Mouse (Mus musculus) c-Kit-positive CD71-positive TER-119-negative erythroid progenitor cells, embryonic 14.5 days (primary cell): ENCODE measurements around the gene Pds5b.
A peak's percentile ranks its signal among the peaks of the same experiment; 100 is the strongest.
"Not testable (repeated sequence)": the region's sequence is repeated elsewhere in the genome, so short reads cannot be mapped to it uniquely, and the experiment has no call there.

ENCODE experiments used
- DNase-seq: peaks from one replicate; pipeline ENCODE4 v3.0.0-alpha.2; 2013; ENCODE audit warnings: low read depth

Pds5b gene

GRCm38 (mm10) chr5:150673153-150673835 lies at the start of gene Pds5b:
TSS of gene Pds5b (plus strand) at chr5:150673739.
- peak; percentile 92 for DNase-seq

- no peak for DNase-seq
Observed at GRCm38 (mm10) chr5:150625528-150625927, 48.0 kb upstream of the Pds5b start.

GRCm38 (mm10) chr5:150629272-150629671 lies 44.3 kb upstream of the Pds5b start:
- no peak for DNase-seq

- no peak for DNase-seq
Observed at GRCm38 (mm10) chr5:150629692-150630091, 43.8 kb upstream of the Pds5b start.

GRCm38 (mm10) chr5:150641440-150641839 lies 32.1 kb upstream of the Pds5b start:
- DNase-seq: peak; percentile 53

GRCm38 (mm10) chr5:150643390-150643789 lies 30.1 kb upstream of the Pds5b start:
- not testable (repeated sequence) for DNase-seq

- DNase-seq: peak; percentile 37
Observed at GRCm38 (mm10) chr5:150644926-150645325, 28.6 kb upstream of the Pds5b start.

GRCm38 (mm10) chr5:150652578-150652977 lies 21.0 kb upstream of the Pds5b start:
- DNase-seq: no peak

GRCm38 (mm10) chr5:150654548-150654947 lies 19.0 kb upstream of the Pds5b start:
- DNase-seq: no peak

- not testable (repeated sequence) for DNase-seq
Observed at GRCm38 (mm10) chr5:150659425-150659824, 14.1 kb upstream of the Pds5b start.

- not testable (repeated sequence) for DNase-seq
Observed at GRCm38 (mm10) chr5:150660296-150660695, 13.2 kb upstream of the Pds5b start.

- not testable (repeated sequence) for DNase-seq
Observed at GRCm38 (mm10) chr5:150663926-150664325, 9.6 kb upstream of the Pds5b start.

GRCm38 (mm10) chr5:150664794-150665131 lies 8.8 kb upstream of the Pds5b start:
- DNase-seq: no peak

- DNase-seq: peak; percentile 97
Observed at GRCm38 (mm10) chr5:150665132-150665954, 8.2 kb upstream of the Pds5b start.

GRCm38 (mm10) chr5:150666133-150666739 lies 7.3 kb upstream of the Pds5b start, which contains the start of gene N4bp2l2:
TSS of gene N4bp2l2 (minus strand) at chr5:150666183.
- DNase-seq: not testable (repeated sequence)

- DNase-seq: no peak
Observed at GRCm38 (mm10) chr5:150668731-150669130, 4.8 kb upstream of the Pds5b start.

GRCm38 (mm10) chr5:150672343-150672742 lies 1.2 kb upstream of the Pds5b start:
- no peak for DNase-seq

GRCm38 (mm10) chr5:150673880-150674621 lies 512 bp downstream of the Pds5b start:
- DNase-seq: no peak

GRCm38 (mm10) chr5:150674866-150675265 lies 1.3 kb downstream of the Pds5b start:
- no peak for DNase-seq

GRCm38 (mm10) chr5:150682862-150683261 lies 9.3 kb downstream of the Pds5b start:
- DNase-seq: not testable (repeated sequence)

GRCm38 (mm10) chr5:150690685-150691084 lies 17.1 kb downstream of the Pds5b start:
- no peak for DNase-seq

- DNase-seq: no peak
Observed at GRCm38 (mm10) chr5:150693277-150693676, 19.7 kb downstream of the Pds5b start.
